Mouse (Mus musculus): ENCODE data around the gene Tmem229a. TPM values are rescaled to one million over a fixed set of nuclear protein-coding genes. Genes with fewer than 3 reads are reported as not detected.

The Tmem229a gene
- polyA plus RNA-seq, 1 experiment from 2014 or later: 2.0 TPM

GRCm38 (mm10) chr6:24952341-24952740, 3.8 kb downstream of the Tmem229a start:
- H3K4me3 ChIP-seq (replicated peaks): no peak overlapping the region
- peaks cover 15% of the 10 kb centered on the region for H3K4me1 ChIP-seq
- peaks cover 15% of the 10 kb centered on the region for H3K27me3 ChIP-seq
- 70% methylated on average over 5 of the region's 5 CpGs for whole genome bisulfite sequencing
- H3K9ac ChIP-seq: no peak overlapping the region
- H3K4me2 ChIP-seq (replicated peaks): no peak overlapping the region
- H3K9me3 ChIP-seq (replicated peaks): no peaks in the 10 kb centered on the region
- ATAC-seq (ENCODE audit: insufficient number of reproducible peaks, low FRiP score, low TSS enrichment, low read depth): no peak
- no peak overlapping the region for H3K27ac ChIP-seq (replicated peaks)
- no peaks in the 10 kb centered on the region for H3K36me3 ChIP-seq

GRCm38 (mm10) chr6:24950669-24951068, 5.4 kb downstream of the Tmem229a start:
- Histone ChIP-seq H3K9ac (no peak overlapping the region), H3K4me1 (peaks cover 11% of the 10 kb centered on the region), H3K4me3 (replicated peaks) (no peak overlapping the region), H3K9me3 (replicated peaks) (no peaks in the 10 kb centered on the region), H3K27ac (replicated peaks) (no peak overlapping the region), H3K27me3 (peaks cover 14% of the 10 kb centered on the region), H3K36me3 (no peaks in the 10 kb centered on the region), H3K4me2 (replicated peaks) (no peak overlapping the region)
- whole genome bisulfite sequencing: 83% methylated on average over 2 of the region's 2 CpGs
- ATAC-seq (ENCODE audit: insufficient number of reproducible peaks, low FRiP score, low TSS enrichment, low read depth): no peak

GRCm38 (mm10) chr6:24925076-24925785, 30.9 kb downstream of the Tmem229a start:
- H3K36me3 ChIP-seq: no peaks in the 10 kb centered on the region
- no peak overlapping the region for H3K9ac ChIP-seq
- H3K27me3 ChIP-seq: no peaks in the 10 kb centered on the region
- no peak overlapping the region for H3K4me2 ChIP-seq (replicated peaks)
- no peak for ATAC-seq (ENCODE audit: insufficient number of reproducible peaks, low FRiP score, low TSS enrichment, low read depth)
- H3K9me3 ChIP-seq (replicated peaks): no peaks in the 10 kb centered on the region
- 86% methylated on average over 11 of the region's 11 CpGs for WGBS
- no peak overlapping the region for H3K27ac ChIP-seq (replicated peaks)
- no peak overlapping the region for H3K4me3 ChIP-seq (replicated peaks)
- H3K4me1 ChIP-seq: no peaks in the 10 kb centered on the region

- Histone ChIP-seq H3K9me3 (replicated peaks) (no peaks in the 10 kb centered on the region), H3K4me2 (replicated peaks) (no peak overlapping the region), H3K36me3 (no peaks in the 10 kb centered on the region), H3K9ac (no peak overlapping the region), H3K4me1 (no peaks in the 10 kb centered on the region), H3K4me3 (replicated peaks) (no peak overlapping the region), H3K27ac (replicated peaks) (no peak overlapping the region), H3K27me3 (no peaks in the 10 kb centered on the region)
- no peak for ATAC-seq (ENCODE audit: insufficient number of reproducible peaks, low FRiP score, low TSS enrichment, low read depth)
- 88% methylated on average over 2 of the region's 2 CpGs for WGBS
Observed at GRCm38 (mm10) chr6:24913591-24913990, 42.5 kb downstream of the Tmem229a start.

GRCm38 (mm10) chr6:24910728-24911105, 45.4 kb downstream of the Tmem229a start:
- Histone ChIP-seq H3K27me3 (no peaks in the 10 kb centered on the region), H3K4me3 (replicated peaks) (no peak overlapping the region), H3K36me3 (no peaks in the 10 kb centered on the region), H3K27ac (replicated peaks) (no peak overlapping the region), H3K4me2 (replicated peaks) (no peak overlapping the region), H3K9me3 (replicated peaks) (no peaks in the 10 kb centered on the region), H3K9ac (no peak overlapping the region), H3K4me1 (no peaks in the 10 kb centered on the region)
- no peak for ATAC-seq (ENCODE audit: insufficient number of reproducible peaks, low FRiP score, low TSS enrichment, low read depth)

- no peak overlapping the region for H3K4me3 ChIP-seq (replicated peaks)
- no peak overlapping the region for H3K4me2 ChIP-seq (replicated peaks)
- H3K36me3 ChIP-seq: no peaks in the 10 kb centered on the region
- H3K27ac ChIP-seq (replicated peaks): no peak overlapping the region
- H3K9ac ChIP-seq: no peak overlapping the region
- H3K27me3 ChIP-seq: no peaks in the 10 kb centered on the region
- H3K9me3 ChIP-seq (replicated peaks): no peaks in the 10 kb centered on the region
- 52% methylated on average over 2 of the region's 2 CpGs for WGBS
- H3K4me1 ChIP-seq: no peaks in the 10 kb centered on the region
- no peak for ATAC-seq (ENCODE audit: insufficient number of reproducible peaks, low FRiP score, low TSS enrichment, low read depth)
Observed at GRCm38 (mm10) chr6:24910016-24910727, 45.9 kb downstream of the Tmem229a start.

GRCm38 (mm10) chr6:24907824-24908223, 48.3 kb downstream of the Tmem229a start:
- 81% methylated on average over 2 of the region's 2 CpGs for WGBS
- no peaks in the 10 kb centered on the region for H3K27me3 ChIP-seq
- ATAC-seq (ENCODE audit: insufficient number of reproducible peaks, low FRiP score, low TSS enrichment, low read depth): no peak

GRCm38 (mm10) chr6:24905101-24905500, 51.0 kb downstream of the Tmem229a start:
- Histone ChIP-seq H3K9me3 (replicated peaks) (no peaks in the 10 kb centered on the region), H3K4me3 (replicated peaks) (no peak overlapping the region), H3K4me2 (replicated peaks) (no peak overlapping the region), H3K27me3 (no peaks in the 10 kb centered on the region), H3K9ac (no peak overlapping the region), H3K36me3 (no peaks in the 10 kb centered on the region), H3K27ac (replicated peaks) (no peak overlapping the region), H3K4me1 (no peaks in the 10 kb centered on the region)
- whole genome bisulfite sequencing: 78% methylated on average over 3 of the region's 3 CpGs
- no peak for ATAC-seq (ENCODE audit: insufficient number of reproducible peaks, low FRiP score, low TSS enrichment, low read depth)

More at GRCm38 (mm10) chr6:24907824-24908223, 48.3 kb downstream of the Tmem229a start:
- Histone ChIP-seq H3K9ac (no peak overlapping the region), H3K4me1 (no peaks in the 10 kb centered on the region), H3K27ac (replicated peaks) (no peak overlapping the region), H3K36me3 (no peaks in the 10 kb centered on the region), H3K4me3 (replicated peaks) (no peak overlapping the region), H3K4me2 (replicated peaks) (no peak overlapping the region), H3K9me3 (replicated peaks) (no peaks in the 10 kb centered on the region)

Other genes starting within 250 kb of the Tmem229a start
- not detected in 2 replicates for gene Hyal6, start 223.1 kb downstream of the Tmem229a start, polyA plus RNA-seq (2015; fragmentation: Nextera tagmentation; extraction: Ambion mirVana)
- gene Hyal4, start 208.0 kb downstream of the Tmem229a start, polyA plus RNA-seq (2015; fragmentation: Nextera tagmentation; extraction: Ambion mirVana): 0.05 and 0.17 TPM in 2 replicates
- gene Spam1, start 165.1 kb downstream of the Tmem229a start, polyA plus RNA-seq (2015; fragmentation: Nextera tagmentation; extraction: Ambion mirVana): not detected in 2 replicates
- not detected in 2 replicates for gene Hyal5, start 98.3 kb downstream of the Tmem229a start, polyA plus RNA-seq (2015; fragmentation: Nextera tagmentation; extraction: Ambion mirVana)